Mouse (Mus musculus) hindbrain, embryonic 13.5 days (tissue): ENCODE results near the gene Ints6. TPM values are rescaled to one million over a fixed set of nuclear protein-coding genes. Genes with fewer than 3 reads are reported as not detected.
A peak's percentile ranks its signal among the peaks of the same experiment; 100 is the strongest.
"Not testable (repeated sequence)": the region's sequence is repeated elsewhere in the genome, so short reads cannot be mapped to it uniquely, and the experiment has no call there.

Experiments
- ATAC-seq: fragments of 200-750 bp; cut with Nextera tagmentation; 2 replicates; pipeline ENCODE4 v1.8.0; 2017; ENCODE audit warnings: moderate TSS enrichment; ENCODE audit not compliant: low FRiP score
- H3K27ac ChIP-seq: fragments of 300-500 bp; sonication (generic); 2 replicates; pipeline ENCODE4 v1.5.1; 2015; ENCODE audit warnings: inconsistent platforms, mild to moderate bottlenecking, moderate library complexity
- H3K27me3 ChIP-seq: fragments of 300-500 bp; sonication (generic); 2 replicates; pipeline ENCODE4 v1.6.1; 2015; ENCODE audit warnings: mild to moderate bottlenecking, inconsistent platforms
- H3K36me3 ChIP-seq: fragments of 300-500 bp; sonication (generic); 2 replicates; pipeline ENCODE4 v1.6.1; 2015; ENCODE audit warnings: mild to moderate bottlenecking, inconsistent platforms
- H3K4me1 ChIP-seq: fragments of 300-500 bp; sonication (generic); replicated peaks from 2 replicates; pipeline ENCODE4 v1.6.1; 2015; ENCODE audit warnings: inconsistent platforms
- H3K4me2 ChIP-seq: fragments of 300-500 bp; sonication (generic); 2 replicates; pipeline ENCODE4 v1.6.1; 2015; ENCODE audit warnings: inconsistent platforms, mild to moderate bottlenecking, moderate library complexity
- H3K4me3 ChIP-seq: fragments of 300-500 bp; sonication (generic); 2 replicates; pipeline ENCODE4 v1.5.1; 2015; ENCODE audit warnings: mild to moderate bottlenecking, inconsistent platforms
- H3K9ac ChIP-seq: fragments of 300-500 bp; sonication (generic); 2 replicates; pipeline ENCODE4 v1.6.1; 2015; ENCODE audit warnings: mild to moderate bottlenecking, inconsistent platforms
- H3K9me3 ChIP-seq: fragments of 300-500 bp; sonication (generic); 2 replicates; pipeline ENCODE4 v1.6.1; 2016; ENCODE audit warnings: inconsistent platforms
- WGBS: fragments of 180-500 bp; shearing (Covaris S2); methylation state at CpG from one replicate; pipeline ENCODE4 v1.1.7; 2015; 5-methylcytosine and 5-hydroxymethylcytosine counted together
- polyA plus RNA-seq: library from polyadenylated mRNA; unstranded; fragments of >200 nt; fragmentation: Nextera tagmentation; extraction: Ambion mirVana; gene quantifications from 2 replicates; pipeline ENCODE4 v1.2.1, GENCODE M21; 2015

Gene Ints6
- polyA plus RNA-seq, 1 experiment from 2014 or later, result 19.6 TPM

- WGBS, result 97% methylated on average over 6 of the region's 7 CpGs
- H3K9me3 ChIP-seq, H3K36me3 ChIP-seq, H3K4me2 ChIP-seq, ATAC-seq, H3K4me3 ChIP-seq, H3K27ac ChIP-seq, H3K9ac ChIP-seq, H3K27me3 ChIP-seq: not testable (repeated sequence)
- peaks cover 15% of the 10 kb centered on the region for H3K4me1 ChIP-seq
Measured at GRCm38 (mm10) chr14:62642368-62642767, 118.6 kb downstream of the Ints6 start.

- WGBS, result 70% methylated on average over 4 of the region's 4 CpGs
- no peak for ATAC-seq
- H3K4me2 ChIP-seq, result no peak overlapping the region
- H3K4me1 ChIP-seq, result peaks cover 18% of the 10 kb centered on the region
- H3K36me3 ChIP-seq, result no peaks in the 10 kb centered on the region
- H3K9me3 ChIP-seq, result no peaks in the 10 kb centered on the region
- no peak overlapping the region for H3K27ac ChIP-seq
- H3K9ac ChIP-seq, result no peak overlapping the region
- no peak overlapping the region for H3K4me3 ChIP-seq
- H3K27me3 ChIP-seq, result no peaks in the 10 kb centered on the region
Measured at GRCm38 (mm10) chr14:62640396-62640795, 120.6 kb downstream of the Ints6 start.

GRCm38 (mm10) chr14:62639551-62639950, 121.4 kb downstream of the Ints6 start:
- no peak for ATAC-seq
- H3K27me3 ChIP-seq, result no peaks in the 10 kb centered on the region
- 93% methylated on average over 5 of the region's 5 CpGs for WGBS
- no peaks in the 10 kb centered on the region for H3K36me3 ChIP-seq
- H3K4me2 ChIP-seq, result no peak overlapping the region
- no peak overlapping the region for H3K4me3 ChIP-seq
- H3K9ac ChIP-seq, result no peak overlapping the region
- peaks cover 18% of the 10 kb centered on the region for H3K4me1 ChIP-seq
- peak overlapping the region; percentile 35; the same call in 1 of the 2 replicates for H3K27ac ChIP-seq
- no peaks in the 10 kb centered on the region for H3K9me3 ChIP-seq

- Histone ChIP-seq H3K9ac (no peak overlapping the region), H3K4me2 (no peak overlapping the region), H3K36me3 (no peaks in the 10 kb centered on the region), H3K4me1 (peaks cover 18% of the 10 kb centered on the region), H3K4me3 (no peak overlapping the region), H3K9me3 (no peaks in the 10 kb centered on the region), H3K27ac (peak overlapping the region; percentile 35; the same call in 1 of the 2 replicates), H3K27me3 (no peaks in the 10 kb centered on the region)
- WGBS, result 72% methylated on average over 6 of the region's 6 CpGs
- ATAC-seq, result no peak
Measured at GRCm38 (mm10) chr14:62639111-62639510, 121.9 kb downstream of the Ints6 start.

- Histone ChIP-seq H3K27ac (peak overlapping the region; percentile 79), H3K27me3 (no peaks in the 10 kb centered on the region), H3K4me2 (peak overlapping the region; percentile 41), H3K9me3 (no peaks in the 10 kb centered on the region), H3K36me3 (no peaks in the 10 kb centered on the region), H3K4me1 (peaks cover 18% of the 10 kb centered on the region), H3K4me3 (no peak overlapping the region), H3K9ac (peak overlapping the region; percentile 46; the same call in 1 of the 2 replicates)
- ATAC-seq, result 0 out of 2 replicates have a peak, but pooled peaks have one; percentile 53
- WGBS, result 28% methylated on average over 6 of the region's 6 CpGs
Measured at GRCm38 (mm10) chr14:62638345-62638702, 122.6 kb downstream of the Ints6 start.

GRCm38 (mm10) chr14:62637436-62638344, 123.3 kb downstream of the Ints6 start:
- Histone ChIP-seq H3K27me3 (no peaks in the 10 kb centered on the region), H3K9ac (peak overlapping the region; percentile 46; the same call in 1 of the 2 replicates)
- WGBS, result 31% methylated on average over 9 of the region's 9 CpGs

GRCm38 (mm10) chr14:62627951-62628350, 133.0 kb downstream of the Ints6 start:
- no peak overlapping the region for H3K4me2 ChIP-seq

More at GRCm38 (mm10) chr14:62637436-62638344, 123.3 kb downstream of the Ints6 start:
- Histone ChIP-seq H3K36me3 (no peaks in the 10 kb centered on the region), H3K4me1 (peaks cover 18% of the 10 kb centered on the region), H3K4me2 (peak overlapping the region; percentile 41), H3K4me3 (no peak overlapping the region), H3K27ac (peak overlapping the region; percentile 79), H3K9me3 (no peaks in the 10 kb centered on the region)
- peak; percentile 88 for ATAC-seq

More at GRCm38 (mm10) chr14:62627951-62628350, 133.0 kb downstream of the Ints6 start:
- ATAC-seq, result no peak
- Histone ChIP-seq H3K4me1 (no peaks in the 10 kb centered on the region; the same call in 1 of the 2 replicates), H3K27ac (no peak overlapping the region), H3K9ac (no peak overlapping the region), H3K9me3 (peaks cover 7% of the 10 kb centered on the region; the same call in 1 of the 2 replicates), H3K27me3 (no peaks in the 10 kb centered on the region), H3K36me3 (no peaks in the 10 kb centered on the region), H3K4me3 (no peak overlapping the region)
- WGBS, result 92% methylated on average over 5 of the region's 5 CpGs

Other genes with a start within 250 kb of the Ints6 start
- gene Fam124a, start 205.4 kb downstream of the Ints6 start, polyA plus RNA-seq, result 33.2 and 34.4 TPM in 2 replicates
- gene Gm4131, start 194.2 kb downstream of the Ints6 start, polyA plus RNA-seq, result 0.23 and 0.30 TPM in 2 replicates
- not detected in 2 replicates for gene Serpine3, start 97.5 kb downstream of the Ints6 start, polyA plus RNA-seq
- 7.7 and 8.2 TPM in 2 replicates for gene Wdfy2, start 76.5 kb upstream of the Ints6 start, polyA plus RNA-seq
- not detected in 2 replicates for gene Defb48, start 223.3 kb upstream of the Ints6 start, polyA plus RNA-seq
- not detected in 2 replicates for gene Defb47, start 236.9 kb upstream of the Ints6 start, polyA plus RNA-seq